Mouse (Mus musculus) bone marrow macrophage, adult 2 months (primary cell): Measurements from ENCODE around the gene Tnfsf4. TPM values are rescaled to one million over a fixed set of nuclear protein-coding genes. Genes with fewer than 3 reads are reported as not detected.

ENCODE experiments used
- H3K27ac ChIP-seq: 2 replicates; pipeline ENCODE4 v1.5.1; 2012; ENCODE audit warnings: low read depth, low read length; ENCODE audit not compliant: insufficient read depth
- H3K4me1 ChIP-seq: 2 replicates; pipeline ENCODE4 v1.6.1; 2012; ENCODE audit warnings: low read length; ENCODE audit not compliant: control insufficient read depth, insufficient read depth
- H3K4me3 ChIP-seq: 2 replicates; pipeline ENCODE4 v1.5.1; 2012; ENCODE audit warnings: mild to moderate bottlenecking, low read length, moderate library complexity; ENCODE audit not compliant: insufficient read depth
- CTCF ChIP-seq: IDR thresholded peaks from 2 replicates; pipeline ENCODE4 v1.5.1; 2012; ENCODE audit warnings: low read depth, mild to moderate bottlenecking, low read length, moderate library complexity
- POLR2A ChIP-seq: IDR thresholded peaks from 2 replicates; pipeline ENCODE4 v1.6.1; 2012; ENCODE audit warnings: mild to moderate bottlenecking, low read depth, low read length, borderline replicate concordance
- polyA plus RNA-seq: library from polyadenylated mRNA; stranded (reverse); fragments of >200 nt; gene quantifications from 2 replicates; pipeline ENCODE4 v1.2.4, GENCODE M21; 2012; ENCODE audit not compliant: missing spikeins, insufficient read depth, insufficient read length

Tnfsf4 gene
- not detected in 2 replicates for polyA plus RNA-seq

DNA sequence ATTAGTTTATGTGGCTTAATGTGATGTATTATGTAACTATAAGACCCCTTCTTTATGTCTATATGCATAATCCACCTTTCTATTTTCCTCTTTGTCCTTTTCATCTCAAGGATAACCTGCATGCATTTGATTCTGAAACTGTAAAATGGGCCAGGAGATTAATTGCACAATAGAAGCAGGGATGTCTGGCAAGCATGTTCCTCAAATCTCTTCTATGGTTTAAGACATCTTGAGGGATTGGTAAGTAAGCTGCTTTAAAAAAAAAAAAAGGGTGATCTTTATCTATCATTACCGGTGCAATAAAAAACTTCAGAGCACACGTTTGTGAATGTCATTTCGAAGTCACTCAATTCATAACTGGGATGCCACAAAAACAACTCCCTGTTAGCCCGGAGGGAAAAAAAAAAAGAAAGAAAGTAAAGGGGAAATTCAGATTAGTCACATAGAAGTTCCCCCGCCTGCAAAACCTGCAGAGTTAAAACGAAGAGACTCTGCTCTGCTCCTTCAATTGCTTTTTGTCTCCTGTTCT lies at the start of gene Tnfsf4:
TSS of gene Tnfsf4 (plus strand) at position 479 of the 529 bp plus-strand sequence.
- no peak for TF ChIP-seq POLR2A
- no peak for TF ChIP-seq CTCF
- no peak within 1 kb of the TSS for H3K4me3 ChIP-seq
- H3K4me1 ChIP-seq = peaks cover 8% of the 10 kb centered on the region
- no peak within 1 kb of the TSS for H3K27ac ChIP-seq

- Histone ChIP-seq H3K4me1 (peaks cover 17% of the 10 kb centered on the region), H3K4me3 (no peak overlapping the region), H3K27ac (no peak overlapping the region)
- TF ChIP-seq CTCF = no peak
- TF ChIP-seq POLR2A = no peak
Observed at GRCm38 (mm10) chr1:161350981-161351380, 44.2 kb upstream of the Tnfsf4 start.

DNA sequence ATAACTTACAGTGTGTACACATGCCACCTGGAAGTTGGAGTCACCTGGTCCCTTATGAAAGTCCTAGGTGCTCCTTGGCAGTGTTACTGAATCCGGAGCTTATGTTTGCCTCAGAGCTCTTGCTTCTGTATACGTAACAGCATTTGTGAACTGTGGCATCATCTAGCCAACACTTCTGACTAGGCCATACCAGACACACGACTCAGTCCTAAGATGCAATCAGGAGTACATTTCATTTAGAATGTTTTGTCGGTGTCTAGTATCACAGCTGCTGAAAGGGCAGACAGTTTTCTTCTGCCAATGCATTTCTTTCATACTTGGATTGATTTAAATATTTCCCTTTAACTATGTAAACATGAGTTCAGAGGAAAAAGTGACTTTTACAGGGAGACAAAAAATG lies 30.2 kb upstream of the Tnfsf4 start:
- Histone ChIP-seq H3K4me3 (no peak overlapping the region), H3K4me1 (peaks cover 9% of the 10 kb centered on the region), H3K27ac (no peak overlapping the region)
- TF ChIP-seq CTCF (no peak), POLR2A (no peak)

DNA sequence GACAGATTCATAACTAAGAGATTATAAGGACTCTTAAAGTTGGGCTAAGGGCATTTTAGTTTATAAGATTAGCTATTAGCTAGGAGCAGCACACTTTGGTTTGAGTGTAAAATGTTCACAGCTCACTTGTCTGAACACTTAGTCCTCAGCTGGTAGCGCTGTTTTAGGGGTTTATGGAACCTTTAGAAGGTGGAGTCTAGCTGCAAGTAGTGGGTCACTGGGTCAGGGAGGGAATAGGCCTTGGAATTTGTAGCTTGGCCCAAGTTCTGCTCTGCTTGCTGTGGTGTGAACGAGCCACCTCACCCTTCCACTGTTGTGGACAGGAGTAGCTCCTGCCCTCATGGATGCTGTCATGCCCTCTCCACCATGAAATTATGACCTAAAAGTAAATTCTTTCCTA lies 23.3 kb upstream of the Tnfsf4 start:
- H3K4me3 ChIP-seq = no peak overlapping the region
- no peak for TF ChIP-seq POLR2A
- TF ChIP-seq CTCF = no peak
- peaks cover 6% of the 10 kb centered on the region for H3K4me1 ChIP-seq
- no peak overlapping the region for H3K27ac ChIP-seq

GRCm38 (mm10) chr1:161375866-161376265 lies 19.3 kb upstream of the Tnfsf4 start:
- Histone ChIP-seq H3K4me3 (no peak overlapping the region), H3K4me1 (peaks cover 9% of the 10 kb centered on the region), H3K27ac (no peak overlapping the region)
- TF ChIP-seq CTCF (no peak), POLR2A (no peak)

DNA sequence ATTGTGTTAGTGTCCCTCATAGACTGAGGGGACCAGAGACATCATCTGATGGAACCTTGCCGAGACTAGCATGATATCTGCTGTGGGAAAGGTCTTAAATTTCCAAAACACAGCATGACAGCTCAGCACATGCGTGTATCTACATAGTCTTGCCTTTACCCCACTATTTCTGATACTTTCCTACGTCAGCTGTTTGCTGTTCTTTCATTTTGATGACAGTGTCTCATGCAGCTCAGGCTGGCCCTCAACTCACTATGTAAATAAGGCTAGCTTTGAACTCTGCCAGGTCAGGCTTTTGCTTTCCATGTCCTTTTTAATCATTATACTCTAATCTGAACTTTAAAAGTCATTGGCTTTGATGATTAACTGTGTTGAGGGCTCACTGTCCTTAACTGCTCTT lies 16.6 kb upstream of the Tnfsf4 start:
- no peak for TF ChIP-seq POLR2A
- no peak for TF ChIP-seq CTCF
- no peak overlapping the region for H3K4me3 ChIP-seq
- H3K4me1 ChIP-seq = peaks cover 9% of the 10 kb centered on the region
- H3K27ac ChIP-seq = no peak overlapping the region

- Histone ChIP-seq H3K4me1 (peaks cover 9% of the 10 kb centered on the region), H3K27ac (no peak overlapping the region), H3K4me3 (no peak overlapping the region)
- TF ChIP-seq POLR2A (no peak), CTCF (no peak)
Observed at GRCm38 (mm10) chr1:161379685-161380424, 15.4 kb upstream of the Tnfsf4 start.

GRCm38 (mm10) chr1:161380425-161380780 lies 14.8 kb upstream of the Tnfsf4 start:
- no peak overlapping the region for H3K4me3 ChIP-seq
- peaks cover 9% of the 10 kb centered on the region for H3K4me1 ChIP-seq
- TF ChIP-seq CTCF = no peak
- TF ChIP-seq POLR2A = no peak
- H3K27ac ChIP-seq = no peak overlapping the region

GRCm38 (mm10) chr1:161390066-161390465 lies 5.1 kb upstream of the Tnfsf4 start:
- no peak overlapping the region for H3K27ac ChIP-seq
- no peak for TF ChIP-seq POLR2A
- no peak for TF ChIP-seq CTCF
- no peak overlapping the region for H3K4me3 ChIP-seq
- peaks cover 5% of the 10 kb centered on the region for H3K4me1 ChIP-seq

- Histone ChIP-seq H3K4me3 (no peak overlapping the region), H3K27ac (no peak overlapping the region), H3K4me1 (peaks cover 8% of the 10 kb centered on the region)
- TF ChIP-seq CTCF = no peak
- TF ChIP-seq POLR2A = no peak
Observed at GRCm38 (mm10) chr1:161392906-161393305, 2.3 kb upstream of the Tnfsf4 start.

DNA sequence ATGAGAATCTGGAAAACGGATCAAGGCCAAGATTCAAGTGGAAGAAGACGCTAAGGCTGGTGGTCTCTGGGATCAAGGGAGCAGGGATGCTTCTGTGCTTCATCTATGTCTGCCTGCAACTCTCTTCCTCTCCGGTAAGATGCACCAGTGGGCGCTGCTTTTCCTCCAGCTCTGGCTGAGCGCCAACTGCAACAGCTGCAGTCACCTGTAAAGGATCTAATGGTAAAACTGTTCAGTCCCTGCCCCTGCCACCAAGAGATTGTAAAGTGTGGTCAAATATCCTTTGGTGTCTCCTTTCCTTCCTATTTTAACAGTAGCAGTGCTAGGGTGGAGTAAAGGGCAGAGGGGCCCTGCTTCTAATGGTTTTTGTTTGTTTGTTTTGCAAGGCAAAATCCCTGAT lies 401 bp downstream of the Tnfsf4 start:
- TF ChIP-seq CTCF = no peak
- TF ChIP-seq POLR2A = no peak
- no peak overlapping the region for H3K4me3 ChIP-seq
- H3K4me1 ChIP-seq = peaks cover 8% of the 10 kb centered on the region
- H3K27ac ChIP-seq = no peak overlapping the region
